23 mouse cellular contexts compared by ENCODE assay signal in genomic region chr7:126802134-126802889, GRCm38 (mm10). TPM values are rescaled to one million over a fixed set of nuclear protein-coding genes. Genes with fewer than 3 reads are reported as not detected.
A peak's percentile ranks its signal among the peaks of the same experiment; 100 is the strongest.
DNase-seq lines count a peak whose midpoint lies in the region; ATAC-seq lines count a peak whose summit lies in the region.
"Had no signal": no experiment of that assay in that cellular context is flagged by ENCODE, and none has a peak within 500 bp of the region (broad histone marks: within the 10 kb centered on the region; RNA-seq: fewer than 3 reads in every experiment).

No protein-coding gene starts in this region.

- H3K9ac ChIP-seq in limb, embryonic 13.5 days, result peak overlapping the region; percentile 13; the same call in 1 of the 2 replicates
- H3K9ac ChIP-seq: embryonic facial prominence, embryonic 12.5 days; liver, embryonic 15.5 days had no signal

- ATAC-seq in limb, embryonic 13.5 days (ENCODE audit: low FRiP score, low read depth), result no peak
- ATAC-seq: lung, postnatal 0 days had no signal

- H3K4me2 ChIP-seq in limb, embryonic 13.5 days (replicated peaks), result no peak overlapping the region
- H3K4me2 ChIP-seq: embryonic facial prominence, embryonic 12.5 days; liver, embryonic 15.5 days had no signal

- H3K9me3 ChIP-seq in limb, embryonic 13.5 days, result no peaks in the 10 kb centered on the region
- no peaks in the 10 kb centered on the region for H3K9me3 ChIP-seq in limb, embryonic 10.5 days (replicated peaks)
- H3K9me3 ChIP-seq: embryonic facial prominence, embryonic 12.5 days; G1E; liver, embryonic 15.5 days; midbrain, embryonic 10.5 days had no signal

- DNase-seq in limb, embryonic 10.5 days (ENCODE audit: low spot score), result no peak
- peak; percentile 69 for DNase-seq in adrenal gland, postnatal 14 days
- DNase-seq in gastrocnemius, postnatal 10 days, result peak; percentile 58
- DNase-seq in skeletal muscle tissue, adult 2 months (ENCODE audit: low read depth, low spot score), result peak; percentile 91
- no peak for DNase-seq in spleen, adult 12 weeks (ENCODE audit: low spot score)
- no peak for DNase-seq in neural tube, embryonic 10.5 days (ENCODE audit: extremely low spot score, low spot score)
- no peak for DNase-seq in B cell, adult 2 months
- DNase-seq: cerebellum, adult 11 months; heart, postnatal 4 days; kidney, adult 18-20 months; kidney, postnatal 14 days; spleen, adult 18-20 months; thymus, postnatal 25 days had no signal

- no peak overlapping the region for H3K4me3 ChIP-seq in limb, embryonic 13.5 days
- H3K4me3 ChIP-seq in limb, embryonic 10.5 days, result no peak overlapping the region
- H3K4me3 ChIP-seq: embryonic facial prominence, embryonic 12.5 days; left cerebral cortex, adult 2 months; liver, embryonic 15.5 days; midbrain, embryonic 10.5 days had no signal

- H3K4me1 ChIP-seq in limb, embryonic 13.5 days, result peaks cover 28% of the 10 kb centered on the region
- H3K4me1 ChIP-seq in limb, embryonic 10.5 days, result peaks cover 27% of the 10 kb centered on the region

- H3K36me3 ChIP-seq in limb, embryonic 13.5 days, result peaks cover 36% of the 10 kb centered on the region
- H3K36me3 ChIP-seq in limb, embryonic 10.5 days, result peaks cover 64% of the 10 kb centered on the region

- H3K27me3 ChIP-seq in limb, embryonic 13.5 days, result no peaks in the 10 kb centered on the region
- H3K27me3 ChIP-seq in limb, embryonic 10.5 days (ENCODE audit: low read depth, poor library complexity, severe bottlenecking), result no peaks in the 10 kb centered on the region
- H3K27me3 ChIP-seq: embryonic facial prominence, embryonic 12.5 days; liver, embryonic 15.5 days had no signal

- WGBS in limb, embryonic 13.5 days, result 80% methylated on average over 11 of the region's 11 CpGs
- WGBS in limb, embryonic 10.5 days, result 87% methylated on average over 11 of the region's 11 CpGs

- H3K27ac ChIP-seq in limb, embryonic 13.5 days, result no peak overlapping the region
- H3K27ac ChIP-seq in limb, embryonic 10.5 days, result no peak overlapping the region
- H3K27ac ChIP-seq: embryonic facial prominence, embryonic 12.5 days; left cerebral cortex, adult 2 months; liver, embryonic 15.5 days; midbrain, embryonic 10.5 days had no signal

RNA-seq across cellular contexts. Expression of gene Fam57b, which starts 4.8 kb away (rescaled TPM):
- 0.18 and 0.52 TPM in 2 replicates for polyA plus RNA-seq in limb, embryonic 13.5 days (2015; fragmentation: Nextera tagmentation; extraction: Ambion mirVana)
- 0.20 and 0.21 TPM in 2 replicates for polyA plus RNA-seq in limb, embryonic 10.5 days (2016; fragmentation: Nextera tagmentation; extraction: Ambion mirVana)
- 32.1 and 32.5 TPM in 2 replicates for total RNA-seq in adrenal gland, postnatal 14 days (2021)
- 10 to 100 TPM; 10.3 to 10.5 TPM for total RNA-seq in gastrocnemius, postnatal 10 days (2021)
- total RNA-seq: granulocyte monocyte progenitor cell, adult 5-6 weeks had no signal
- polyA plus RNA-seq: limb, embryonic 11.5 days; liver, embryonic 15.5 days had no signal

RNA-seq across cellular contexts. Expression of gene Ppp4c, which starts 10.0 kb away (rescaled TPM):
- 287 and 322 TPM in 2 replicates for polyA plus RNA-seq in limb, embryonic 13.5 days (2015; fragmentation: Nextera tagmentation; extraction: Ambion mirVana)
- polyA plus RNA-seq in limb, embryonic 10.5 days (2016; fragmentation: Nextera tagmentation; extraction: Ambion mirVana), result 450 and 462 TPM in 2 replicates
- 94.7 and 109 TPM in 2 replicates for total RNA-seq in adrenal gland, postnatal 14 days (2021)
- total RNA-seq in gastrocnemius, postnatal 10 days (2021), result 10 to 100 TPM; 44.2 to 48.8 TPM

RNA-seq across cellular contexts. Expression of gene Tbx6, which starts 21.0 kb away (rescaled TPM):
- polyA plus RNA-seq in limb, embryonic 13.5 days (2015; fragmentation: Nextera tagmentation; extraction: Ambion mirVana), result 0.53 and 0.64 TPM in 2 replicates
- polyA plus RNA-seq in limb, embryonic 10.5 days (2016; fragmentation: Nextera tagmentation; extraction: Ambion mirVana), result 0.23 and 0.53 TPM in 2 replicates
- 1.2 and 1.5 TPM in 2 replicates for total RNA-seq in adrenal gland, postnatal 14 days (2021)
- total RNA-seq in gastrocnemius, postnatal 10 days (2021), result under 1 TPM; 0.38 to 0.75 TPM

RNA-seq across cellular contexts. Expression of gene Ypel3, which starts 25.6 kb away (rescaled TPM):
- 114 and 121 TPM in 2 replicates for polyA plus RNA-seq in limb, embryonic 13.5 days (2015; fragmentation: Nextera tagmentation; extraction: Ambion mirVana)
- 51.7 and 84.9 TPM in 2 replicates for polyA plus RNA-seq in limb, embryonic 10.5 days (2016; fragmentation: Nextera tagmentation; extraction: Ambion mirVana)
- 129 and 173 TPM in 2 replicates for total RNA-seq in adrenal gland, postnatal 14 days (2021)
- 10 to 100 TPM; 56.3 to 62.9 TPM for total RNA-seq in gastrocnemius, postnatal 10 days (2021)

RNA-seq across cellular contexts. Expression of gene 4930451I11Rik, which starts 29.1 kb away (rescaled TPM):
- polyA plus RNA-seq in limb, embryonic 13.5 days (2015; fragmentation: Nextera tagmentation; extraction: Ambion mirVana), result not detected in 2 replicates
- not detected in 2 replicates for polyA plus RNA-seq in limb, embryonic 10.5 days (2016; fragmentation: Nextera tagmentation; extraction: Ambion mirVana)
- not detected in 2 replicates for total RNA-seq in adrenal gland, postnatal 14 days (2021)
- total RNA-seq in gastrocnemius, postnatal 10 days (2021), result not detected
- total RNA-seq: G1E; granulocyte monocyte progenitor cell, adult 5-6 weeks; heart, postnatal 4 days; left cerebral cortex, adult 2 months had no signal
- polyA plus RNA-seq: embryonic facial prominence, embryonic 12.5 days; G1E; heart, embryonic 14.5 days; limb, embryonic 11.5 days; liver, embryonic 15.5 days; lung, postnatal 0 days; midbrain, embryonic 10.5 days had no signal

Comparison
In these comparisons a context has a peak if more than half of its experiments do, and no peak if none do; other contexts are left out.
1. DNase-seq: peak in adrenal gland, postnatal 14 days (single experiment), gastrocnemius, postnatal 10 days (single experiment) and skeletal muscle tissue, adult 2 months (single experiment); none in limb, embryonic 10.5 days (single experiment), spleen, adult 12 weeks (single experiment), neural tube, embryonic 10.5 days (single experiment) and B cell, adult 2 months (0 of 2).